Mouse (Mus musculus) hematopoietic stem cell, adult 5-6 weeks (primary cell): ENCODE results near the gene Zscan12. TPM values are rescaled to one million over a fixed set of nuclear protein-coding genes. Genes with fewer than 3 reads are reported as not detected.

ENCODE experiments used
- ATAC-seq, 2 experiments: fragments of 125-278 bp in 1 of 2; replicated peaks in 1 of 2; 2 replicates each; pipeline ENCODE4 v1.8.0; 2016 to 2017; ENCODE audit warnings: inconsistent platforms in 2 of 2, mild to moderate bottlenecking in 2 of 2, moderate number of reproducible peaks in 2 of 2, low read depth in 1 of 2, moderate TSS enrichment in 1 of 2; ENCODE audit not compliant: low FRiP score in 2 of 2, poor library complexity in 2 of 2, severe bottlenecking in 2 of 2, insufficient read depth in 1 of 2, low TSS enrichment in 1 of 2
- total RNA-seq: library from RNA; stranded (forward); fragments of 172-1452, 232-1000 nt; gene quantifications from 2 replicates; pipeline ENCODE4 v1.2.3, GENCODE M21; 2017

Zscan12 gene
- total RNA-seq, 1 experiment from 2014 or later, result 10.2 TPM

DNA sequence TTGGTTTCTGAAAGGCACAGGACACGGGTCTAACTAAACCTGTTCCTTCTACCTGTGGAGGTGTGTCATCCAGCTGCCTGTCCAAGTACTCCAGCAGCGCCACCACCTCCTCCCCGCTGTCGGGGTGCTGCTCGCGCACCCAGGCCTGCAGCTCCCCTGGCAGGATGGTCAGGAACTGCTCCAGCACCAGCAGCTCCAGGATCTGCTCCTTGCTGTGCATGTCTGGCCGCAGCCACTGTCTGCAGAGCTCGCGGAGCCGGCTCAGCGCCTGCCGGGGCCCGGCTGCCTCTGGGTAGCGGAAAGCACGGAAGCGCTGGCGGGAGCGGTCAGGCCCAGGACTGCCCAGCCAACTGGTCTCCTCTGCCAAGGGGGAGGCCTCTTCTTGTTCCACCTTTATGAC is 33.4 kb downstream of the Zscan12 start:
- ATAC-seq, result 0 out of 4 replicates have a peak, but pooled peaks of 1 of the 2 experiments have one; percentile 42

GRCm38 (mm10) chr13:21397486-21397885 is 34.9 kb downstream of the Zscan12 start:
- no peak for ATAC-seq

DNA sequence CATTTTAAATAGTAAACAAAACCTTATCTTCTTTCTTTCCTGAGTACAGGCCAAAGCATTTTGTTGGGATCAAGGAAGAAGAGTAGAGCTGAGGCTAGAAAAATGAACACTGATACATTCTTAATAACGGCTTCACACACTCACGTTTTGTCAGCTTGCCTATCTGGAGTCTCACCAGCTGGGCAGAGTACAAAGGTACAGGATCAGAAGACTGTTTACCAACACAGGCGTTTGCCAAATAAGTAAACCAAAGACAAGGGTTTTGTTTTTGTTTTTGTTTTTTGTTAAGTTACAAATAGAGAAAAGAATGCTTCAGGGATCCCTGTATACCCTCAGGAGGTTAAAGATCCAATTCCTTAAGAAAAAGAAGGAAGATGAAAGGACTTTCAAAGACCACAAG is 38.5 kb downstream of the Zscan12 start:
- no peak for ATAC-seq

- no peak for ATAC-seq
These were observed 39.1 kb downstream of the Zscan12 start for GRCm38 (mm10) chr13:21401636-21402286.

DNA sequence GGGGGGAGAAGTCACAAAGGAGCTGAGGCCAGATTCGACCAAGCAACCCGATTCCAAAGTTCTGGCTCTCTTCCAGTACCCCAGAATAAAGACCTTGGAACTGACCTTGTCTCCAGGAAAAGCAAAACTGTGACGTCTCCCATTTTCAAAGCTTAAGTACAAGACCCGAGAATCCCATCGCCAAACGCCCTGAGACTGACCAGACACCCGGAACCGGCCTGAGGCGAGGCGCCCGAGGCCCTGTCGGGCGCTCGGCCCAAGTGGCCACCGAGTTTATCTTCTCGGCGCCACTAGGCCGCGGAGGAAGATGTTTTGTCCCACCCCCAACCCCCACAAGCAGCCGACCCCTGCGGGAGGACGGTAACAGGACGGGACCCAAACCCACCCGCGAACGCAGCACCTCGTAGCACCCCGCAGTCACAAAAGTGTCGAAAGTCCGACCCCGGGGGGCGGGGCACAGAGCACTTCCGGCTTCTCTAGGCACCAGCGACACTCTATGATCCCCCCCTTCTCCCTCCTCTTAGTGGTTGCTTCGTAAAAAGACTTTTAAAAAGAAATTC is 39.7 kb downstream of the Zscan12 start, which contains the start of gene Zkscan3:
Gene Zkscan3 (minus strand): TSS at position 469 of the 560 bp plus-strand sequence.
- ATAC-seq, result peak; percentile 94 to 98

GRCm38 (mm10) chr13:21402848-21403247 is 40.2 kb downstream of the Zscan12 start:
- ATAC-seq, result peak in 1 of 2 experiments; percentile 19; a peak in 1 of 4 replicates

DNA sequence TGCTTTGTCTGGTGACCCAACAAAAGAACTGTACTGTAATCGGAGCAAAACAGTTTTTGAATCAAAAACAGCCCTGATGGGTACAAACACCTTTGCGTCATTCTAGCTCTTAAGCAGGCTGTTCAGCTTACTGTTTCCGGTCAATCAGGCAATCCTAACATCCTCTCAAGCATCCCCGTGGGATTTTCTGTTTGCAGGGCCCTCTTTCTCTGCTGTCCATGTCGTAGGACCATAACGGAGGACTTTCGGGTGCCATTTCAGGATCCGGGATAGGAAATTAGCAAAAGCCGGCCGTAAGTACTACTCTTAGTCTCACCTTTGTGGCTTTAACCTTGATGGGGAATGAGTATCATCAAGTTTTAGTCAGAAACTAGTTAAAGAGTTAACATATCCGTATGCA is 44.7 kb downstream of the Zscan12 start:
- no peak for ATAC-seq

GRCm38 (mm10) chr13:21407969-21408804 is 45.6 kb downstream of the Zscan12 start:
- peak; percentile 76 to 84 for ATAC-seq

GRCm38 (mm10) chr13:21408805-21409459 is 46.3 kb downstream of the Zscan12 start:
- 0 out of 4 replicates have a peak, but pooled peaks of 1 of the 2 experiments have one; percentile 3 for ATAC-seq

DNA sequence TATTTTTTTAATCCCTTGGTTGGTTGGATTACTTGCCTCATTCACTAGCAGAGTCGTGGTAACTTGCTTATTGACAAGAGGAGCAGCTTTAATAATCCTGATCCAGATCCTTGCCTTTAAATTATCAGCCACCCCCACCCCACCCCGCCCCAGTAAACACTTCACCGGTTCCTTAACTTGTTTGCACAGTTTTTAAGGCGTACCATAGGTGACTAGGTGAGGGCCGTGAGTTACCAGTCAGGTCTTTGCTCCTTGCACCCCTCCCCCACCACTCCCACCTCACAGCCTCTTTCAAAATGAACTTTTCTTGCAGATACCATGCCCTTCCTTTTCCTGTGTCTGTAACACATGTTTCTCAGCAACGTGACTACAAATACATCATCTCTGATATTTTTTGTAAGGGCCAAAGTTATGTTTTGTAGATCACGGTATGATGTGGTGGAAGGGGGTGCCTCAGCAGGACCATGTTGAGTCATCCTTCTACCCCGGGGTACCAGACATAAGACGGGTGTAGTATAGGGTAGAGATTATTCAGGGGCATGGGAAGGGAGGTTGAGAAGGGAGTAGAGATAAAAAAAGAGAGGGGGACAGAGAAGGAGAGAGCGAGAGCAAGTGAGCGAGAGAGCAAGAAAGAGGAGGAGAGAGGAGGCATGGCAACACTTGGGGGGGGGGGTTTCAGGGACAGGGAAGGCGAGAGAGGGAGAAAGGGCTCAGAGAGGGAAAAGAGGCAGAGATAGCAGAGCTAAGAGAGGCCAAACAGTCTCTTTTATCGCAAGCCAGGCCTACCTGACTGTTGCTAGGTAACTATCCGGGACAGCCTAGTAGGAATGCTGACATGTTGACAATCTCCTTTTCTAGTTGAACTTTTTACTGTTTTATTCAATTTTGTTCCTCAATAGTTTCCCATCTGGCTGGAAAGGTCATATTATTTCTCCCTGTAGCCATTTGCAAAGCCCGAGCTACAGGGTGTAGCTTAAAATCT is 51.9 kb downstream of the Zscan12 start:
- no peak for ATAC-seq

DNA sequence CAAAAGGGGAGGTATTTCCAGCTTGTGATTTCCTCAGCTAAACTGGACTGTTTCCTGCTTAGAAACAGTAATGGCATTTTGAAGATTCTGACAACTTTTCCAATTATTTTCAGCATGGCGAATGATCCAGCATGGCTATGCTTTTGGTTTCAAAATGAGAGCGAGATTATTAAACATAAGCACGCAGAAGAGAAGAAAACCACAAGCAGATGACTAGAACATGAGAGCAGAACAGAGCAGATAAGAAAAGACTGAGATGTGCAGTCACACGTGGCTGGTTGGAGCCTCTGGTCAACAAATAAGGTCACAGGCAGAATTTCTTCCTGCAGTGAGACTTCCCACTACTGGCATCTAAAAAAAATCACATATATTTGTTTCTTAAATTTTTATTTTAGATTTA is 52.6 kb downstream of the Zscan12 start:
- no peak for ATAC-seq

GRCm38 (mm10) chr13:21415750-21416149 is 53.1 kb downstream of the Zscan12 start:
- ATAC-seq, result no peak

DNA sequence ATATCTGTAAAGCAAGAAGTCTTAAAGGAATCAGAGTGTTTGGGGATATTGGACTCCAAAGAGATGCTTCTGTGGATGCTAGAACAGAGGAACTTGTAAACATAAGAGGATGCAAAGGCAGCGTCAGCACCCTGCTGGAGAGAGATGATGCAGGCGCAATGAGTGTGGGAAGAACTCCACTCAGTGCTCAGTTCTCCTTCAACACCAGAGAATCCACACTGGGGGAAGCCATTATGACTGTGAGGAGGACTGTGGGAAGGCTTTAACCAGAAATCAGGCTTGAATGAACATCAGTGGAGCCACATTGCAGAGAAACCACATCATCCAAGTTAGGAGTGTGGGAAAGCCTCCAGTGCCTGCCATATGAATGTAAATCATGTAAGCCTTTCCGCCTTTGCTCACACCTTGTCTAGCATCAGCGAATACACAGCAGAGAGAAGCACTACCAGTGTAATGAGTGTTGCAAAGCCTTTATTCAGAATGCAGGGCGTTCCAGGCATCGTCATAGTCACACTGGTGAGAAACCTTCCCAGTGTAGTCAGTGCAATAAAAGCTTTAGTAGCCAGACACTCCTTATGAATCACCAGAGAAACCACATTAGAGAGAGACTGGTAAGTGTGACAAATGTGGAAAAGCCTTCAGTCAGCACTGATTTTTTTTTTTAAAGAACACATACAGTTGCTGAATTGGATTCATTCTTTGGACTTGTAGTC is 54.8 kb downstream of the Zscan12 start:
- ATAC-seq, result no peak

DNA sequence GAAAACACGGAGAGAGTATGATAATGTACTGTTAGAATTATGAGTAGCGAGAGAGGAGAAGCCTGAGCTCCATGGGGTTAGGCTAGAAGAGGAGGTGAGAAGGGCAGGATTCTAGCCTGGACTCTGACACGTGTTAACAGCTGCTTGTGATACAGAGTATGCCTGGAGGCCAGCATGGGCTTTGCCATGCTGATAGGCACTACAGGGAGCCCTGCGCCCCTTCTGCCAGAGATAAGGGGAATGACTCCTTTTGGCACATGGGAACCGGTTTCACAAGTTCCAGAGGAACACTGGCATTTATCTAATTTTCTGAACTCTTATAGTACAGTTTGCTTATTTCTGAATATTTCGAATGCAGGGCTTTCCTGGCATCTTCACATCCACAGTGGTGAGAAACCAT is 56.2 kb downstream of the Zscan12 start:
- no peak for ATAC-seq
